Mouse (Mus musculus) ES-Bruce4 (cell line): ENCODE results near the gene Fbxo17. TPM values are rescaled to one million over a fixed set of nuclear protein-coding genes. Genes with fewer than 3 reads are reported as not detected.

ENCODE experiments used
- H3K27ac ChIP-seq: 2 replicates; pipeline ENCODE4 v1.5.1; 2012; ENCODE audit warnings: low read length, inconsistent platforms; ENCODE audit not compliant: insufficient read depth
- H3K27me3 ChIP-seq: 2 replicates; pipeline ENCODE4 v1.6.1; 2012; ENCODE audit warnings: mild to moderate bottlenecking, low read length, inconsistent platforms; ENCODE audit not compliant: control insufficient read depth, poor library complexity, insufficient read depth, severe bottlenecking
- H3K36me3 ChIP-seq: 2 replicates; pipeline ENCODE4 v1.6.1; 2012; ENCODE audit warnings: inconsistent platforms, mild to moderate bottlenecking, low read length, moderate library complexity; ENCODE audit not compliant: control insufficient read depth, poor library complexity, insufficient read depth, severe bottlenecking
- H3K4me1 ChIP-seq: one replicate; pipeline ENCODE4 v1.8.1; 2011; ENCODE audit warnings: low read length; ENCODE audit not compliant: control insufficient read depth, insufficient read depth
- H3K4me3 ChIP-seq: 2 replicates; pipeline ENCODE4 v1.5.1; 2011; ENCODE audit warnings: low read depth, mild to moderate bottlenecking, low read length
- H3K9ac ChIP-seq: 2 replicates; pipeline ENCODE4 v1.6.1; 2012; ENCODE audit warnings: low read depth, mild to moderate bottlenecking, inconsistent platforms; ENCODE audit not compliant: poor library complexity, severe bottlenecking
- H3K9me3 ChIP-seq: replicated peaks from 2 replicates; pipeline ENCODE4 v1.6.1; 2012; ENCODE audit warnings: mild to moderate bottlenecking, low read length, inconsistent platforms; ENCODE audit not compliant: control insufficient read depth, poor library complexity, insufficient read depth, severe bottlenecking
- CTCF ChIP-seq: IDR thresholded peaks from one replicate; pipeline ENCODE4 v1.8.1; 2011; ENCODE audit warnings: low read depth, low read length
- EP300 ChIP-seq: IDR thresholded peaks from 2 replicates; pipeline ENCODE4 v1.6.1; 2011; ENCODE audit warnings: low read depth, low read length; ENCODE audit not compliant: insufficient read depth
- POLR2A ChIP-seq: IDR thresholded peaks from one replicate; pipeline ENCODE4 v1.8.1; 2011; ENCODE audit warnings: low read length; ENCODE audit not compliant: insufficient read depth
- polyA plus RNA-seq: library from polyadenylated mRNA; stranded (reverse); fragments of >200 nt; gene quantifications from 2 replicates; pipeline ENCODE4 v1.2.4, GENCODE M21; 2011; ENCODE audit warnings: low read depth; ENCODE audit not compliant: missing spikeins, insufficient read depth, insufficient read length

Gene Fbxo17
- polyA plus RNA-seq, 1 experiment = 7.0 TPM

DNA sequence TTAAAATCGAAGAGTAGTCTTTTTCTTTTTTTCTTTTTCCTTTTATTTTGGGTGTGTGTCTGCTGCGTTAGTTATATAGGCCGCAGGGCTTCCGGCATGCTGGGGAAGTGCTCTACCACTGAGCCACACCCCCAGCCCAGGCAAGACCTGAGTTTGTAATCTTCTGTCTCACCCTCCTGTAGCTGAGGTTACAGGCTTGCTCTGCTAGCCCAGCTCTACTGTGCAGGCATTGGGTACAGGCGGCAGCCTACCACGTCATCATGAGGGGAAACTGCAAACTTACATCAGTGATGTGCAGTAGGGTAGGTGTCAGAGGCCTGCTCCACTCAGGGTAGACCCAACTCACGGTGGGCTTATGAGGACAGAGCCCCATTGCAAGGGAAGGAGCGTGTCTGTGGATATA, 64.7 kb downstream of the Fbxo17 start:
- Histone ChIP-seq H3K27ac (no peak overlapping the region), H3K9ac (no peak overlapping the region), H3K4me3 (no peak overlapping the region), H3K36me3 (no peaks in the 10 kb centered on the region), H3K9me3 (no peaks in the 10 kb centered on the region), H3K27me3 (no peaks in the 10 kb centered on the region), H3K4me1 (peaks cover 7% of the 10 kb centered on the region)
- no peak for TF ChIP-seq CTCF
- TF ChIP-seq POLR2A = no peak
- TF ChIP-seq EP300 = no peak

DNA sequence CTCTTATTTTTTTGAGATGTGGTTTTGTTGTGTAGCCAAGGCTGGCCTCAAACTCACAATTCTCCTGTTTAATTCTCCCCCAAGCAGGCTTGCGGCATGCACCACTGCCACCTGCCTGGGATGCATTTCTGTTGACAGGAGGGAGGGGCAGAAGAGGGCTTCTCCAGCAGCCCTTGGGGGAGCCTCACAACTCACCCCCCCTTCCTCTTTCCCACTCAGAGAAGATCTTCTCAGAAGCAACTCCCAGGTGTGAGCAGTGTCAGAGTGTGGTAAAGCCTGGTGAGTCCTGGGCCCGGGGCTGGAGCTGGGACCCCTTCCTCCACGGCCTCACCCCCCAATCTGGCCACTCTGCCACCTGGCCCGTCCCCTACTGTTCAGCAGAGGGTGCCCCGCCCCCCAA, 68.6 kb downstream of the Fbxo17 start:
- Histone ChIP-seq H3K27ac (no peak overlapping the region), H3K36me3 (no peaks in the 10 kb centered on the region), H3K9me3 (no peaks in the 10 kb centered on the region), H3K27me3 (no peaks in the 10 kb centered on the region), H3K4me3 (no peak overlapping the region), H3K4me1 (peaks cover 10% of the 10 kb centered on the region), H3K9ac (no peak overlapping the region)
- TF ChIP-seq EP300 (no peak), CTCF (no peak), POLR2A (no peak)

Other genes starting within 250 kb of the Fbxo17 start
- not detected in 2 replicates for gene Ifnl2, start 206.3 kb upstream of the Fbxo17 start, polyA plus RNA-seq
- not detected in 2 replicates for gene Ifnl3, start 194.0 kb upstream of the Fbxo17 start, polyA plus RNA-seq
- not detected in 2 replicates for gene Sycn, start 175.9 kb upstream of the Fbxo17 start, polyA plus RNA-seq
- 4.5 and 6.4 TPM in 2 replicates for gene Nccrp1, start 169.6 kb upstream of the Fbxo17 start, polyA plus RNA-seq
- 86.0 and 94.1 TPM in 2 replicates for gene Samd4b, start 118.7 kb upstream of the Fbxo17 start, polyA plus RNA-seq
- 64.4 and 75.1 TPM in 2 replicates for gene Pak4, start 118.6 kb upstream of the Fbxo17 start, polyA plus RNA-seq
- 1.4 and 1.8 TPM in 2 replicates for gene Acp7, start 85.5 kb upstream of the Fbxo17 start, polyA plus RNA-seq
- 5.2 and 9.6 TPM in 2 replicates for gene Fbxo27, start 24.0 kb upstream of the Fbxo17 start, polyA plus RNA-seq
- 53.5 and 60.9 TPM in 2 replicates for gene Mrps12, start 25.0 kb downstream of the Fbxo17 start, polyA plus RNA-seq
- gene Sars2, start 25.2 kb downstream of the Fbxo17 start, polyA plus RNA-seq = 22.4 and 22.5 TPM in 2 replicates
- gene Ccer2, start 39.4 kb downstream of the Fbxo17 start, polyA plus RNA-seq = not detected in 2 replicates
- gene Sirt2, start 49.9 kb downstream of the Fbxo17 start, polyA plus RNA-seq = 28.1 and 30.5 TPM in 2 replicates
- 23.8 and 27.9 TPM in 2 replicates for gene Nfkbib, start 50.7 kb downstream of the Fbxo17 start, polyA plus RNA-seq
- gene Rinl, start 72.2 kb downstream of the Fbxo17 start, polyA plus RNA-seq = 24.6 and 28.0 TPM in 2 replicates
- gene Hnrnpl, start 91.7 kb downstream of the Fbxo17 start, polyA plus RNA-seq = 633 and 662 TPM in 2 replicates
- gene Ech1, start 108.4 kb downstream of the Fbxo17 start, polyA plus RNA-seq = 41.3 and 53.0 TPM in 2 replicates
- gene Lgals4, start 117.0 kb downstream of the Fbxo17 start, polyA plus RNA-seq = 1.9 and 2.4 TPM in 2 replicates
- gene Lgals7, start 147.0 kb downstream of the Fbxo17 start, polyA plus RNA-seq = not detected in 2 replicates
- 0.21 and 0.33 TPM in 2 replicates for gene Capn12, start 164.6 kb downstream of the Fbxo17 start, polyA plus RNA-seq
- 318 and 324 TPM in 2 replicates for gene Actn4, start 245.5 kb downstream of the Fbxo17 start, polyA plus RNA-seq